Mouse (Mus musculus): Measurements from ENCODE around the gene Olfr776.
A peak's percentile ranks its signal among the peaks of the same experiment; 100 is the strongest.
"Not testable (repeated sequence)": the region's sequence is repeated elsewhere in the genome, so short reads cannot be mapped to it uniquely, and the experiment has no call there.

The Olfr776 gene

GRCm38 (mm10) chr10:129258827-129259226, at the start of gene Olfr776:
Gene Olfr776 (plus strand): TSS chr10:129259127.
- DNase-seq (ENCODE audit: low spot score in 2 of 2): no peak

GRCm38 (mm10) chr10:129230737-129231136, 28.2 kb upstream of the Olfr776 start:
- DNase-seq (ENCODE audit: low spot score in 2 of 2): peak in 1 of 2 experiments; percentile 6

- DNase-seq (ENCODE audit: low spot score in 2 of 2): no peak
These were observed 23.0 kb upstream of the Olfr776 start, which contains the start of gene Olfr774 for GRCm38 (mm10) chr10:129235904-129236303. Gene Olfr774 (plus strand): TSS chr10:129236204.

- DNase-seq (ENCODE audit: low spot score in 2 of 2): no peak
These were observed 10.8 kb upstream of the Olfr776 start, which contains the start of gene Olfr775 for GRCm38 (mm10) chr10:129248112-129248511. Gene Olfr775 (plus strand): TSS chr10:129248412.

- no peak for DNase-seq (ENCODE audit: low spot score in 2 of 2)
These were observed 12.2 kb downstream of the Olfr776 start, which contains the start of gene Olfr777 for GRCm38 (mm10) chr10:129271081-129271535. Gene Olfr777 (minus strand): TSS chr10:129271485.

GRCm38 (mm10) chr10:129312973-129313372, 54.0 kb downstream of the Olfr776 start:
- DNase-seq (ENCODE audit: low spot score in 2 of 2): not testable (repeated sequence)

- not testable (repeated sequence) for DNase-seq (ENCODE audit: low spot score in 2 of 2)
These were observed 54.6 kb downstream of the Olfr776 start for GRCm38 (mm10) chr10:129313521-129313920.

All from frontal cortex, postnatal 36 days (tissue).